Mouse (Mus musculus) Muller cell, postnatal 12 days (primary cell): ENCODE measurements around the gene Sez6l.
A peak's percentile ranks its signal among the peaks of the same experiment; 100 is the strongest.

Experiments used
- DNase-seq: peaks from one replicate; pipeline ENCODE4 v3.0.0-alpha.2; 2015; ENCODE audit errors: inconsistent ontology term

Sez6l gene

GRCm38 (mm10) chr5:112576993-112577670 is at the start of gene Sez6l:
TSS of gene Sez6l (minus strand) at chr5:112577185.
- DNase-seq, result peak; percentile 70

GRCm38 (mm10) chr5:112625555-112626160 is 48.7 kb upstream of the Sez6l start:
- DNase-seq, result no peak

GRCm38 (mm10) chr5:112622946-112623345 is 46.0 kb upstream of the Sez6l start:
- DNase-seq, result no peak

- DNase-seq, result no peak
Measured at GRCm38 (mm10) chr5:112620256-112620655, 43.3 kb upstream of the Sez6l start.

GRCm38 (mm10) chr5:112619344-112619743 is 42.4 kb upstream of the Sez6l start:
- no peak for DNase-seq

- no peak for DNase-seq
Measured at GRCm38 (mm10) chr5:112617602-112618247, 40.7 kb upstream of the Sez6l start.

GRCm38 (mm10) chr5:112615946-112616617 is 39.1 kb upstream of the Sez6l start:
- no peak for DNase-seq

- DNase-seq, result peak; percentile 66
Measured at GRCm38 (mm10) chr5:112607867-112608516, 31.0 kb upstream of the Sez6l start.

- no peak for DNase-seq
Measured at GRCm38 (mm10) chr5:112607119-112607518, 30.1 kb upstream of the Sez6l start.

- no peak for DNase-seq
Measured at GRCm38 (mm10) chr5:112605371-112605770, 28.4 kb upstream of the Sez6l start.

- DNase-seq, result peak; percentile 43
Measured at GRCm38 (mm10) chr5:112604251-112604650, 27.3 kb upstream of the Sez6l start.

- peak; percentile 52 for DNase-seq
Measured at GRCm38 (mm10) chr5:112603594-112603993, 26.6 kb upstream of the Sez6l start.

GRCm38 (mm10) chr5:112600309-112600939 is 23.4 kb upstream of the Sez6l start:
- no peak for DNase-seq

- no peak for DNase-seq
Measured at GRCm38 (mm10) chr5:112599538-112600308, 22.7 kb upstream of the Sez6l start.

GRCm38 (mm10) chr5:112597876-112598275 is 20.9 kb upstream of the Sez6l start:
- DNase-seq, result peak; percentile 93

GRCm38 (mm10) chr5:112597307-112597706 is 20.3 kb upstream of the Sez6l start:
- DNase-seq, result no peak

GRCm38 (mm10) chr5:112596729-112597128 is 19.7 kb upstream of the Sez6l start:
- no peak for DNase-seq

GRCm38 (mm10) chr5:112595701-112596632 is 19.0 kb upstream of the Sez6l start:
- no peak for DNase-seq

- no peak for DNase-seq
Measured at GRCm38 (mm10) chr5:112591706-112592105, 14.7 kb upstream of the Sez6l start.
